Mouse (Mus musculus) embryonic facial prominence, embryonic 12.5 days (tissue): ENCODE results near the gene Cox19. TPM values are rescaled to one million over a fixed set of nuclear protein-coding genes. Genes with fewer than 3 reads are reported as not detected.

Source experiments
- ATAC-seq: fragments of 200-750 bp; cut with Nextera tagmentation; 2 replicates; pipeline ENCODE4 v1.8.0; 2017; ENCODE audit not compliant: insufficient number of reproducible peaks, insufficient read depth, low FRiP score, low TSS enrichment
- H3K27ac ChIP-seq: fragments of 300-500 bp; sonication (generic); 2 replicates; pipeline ENCODE4 v1.5.1; 2016; ENCODE audit warnings: mild to moderate bottlenecking
- H3K27me3 ChIP-seq: fragments of 300-500 bp; sonication (generic); 2 replicates; pipeline ENCODE4 v1.6.1; 2016; ENCODE audit warnings: mild to moderate bottlenecking, moderate library complexity
- H3K36me3 ChIP-seq: fragments of 300-500 bp; sonication (generic); 2 replicates; pipeline ENCODE4 v1.6.1; 2016; ENCODE audit warnings: mild to moderate bottlenecking
- H3K4me1 ChIP-seq: fragments of 300-500 bp; sonication (generic); 2 replicates; pipeline ENCODE4 v1.6.1; 2016
- H3K4me2 ChIP-seq: fragments of 300-500 bp; sonication (generic); replicated peaks from 2 replicates; pipeline ENCODE4 v1.6.1; 2016; ENCODE audit warnings: mild to moderate bottlenecking, moderate library complexity
- H3K4me3 ChIP-seq: fragments of 300-500 bp; sonication (generic); 2 replicates; pipeline ENCODE4 v1.5.1; 2016; ENCODE audit warnings: mild to moderate bottlenecking
- H3K9ac ChIP-seq: fragments of 300-500 bp; sonication (generic); 2 replicates; pipeline ENCODE4 v1.6.1; 2016; ENCODE audit warnings: mild to moderate bottlenecking, moderate library complexity
- H3K9me3 ChIP-seq: fragments of 300-500 bp; sonication (generic); 2 replicates; pipeline ENCODE4 v1.6.1; 2016; ENCODE audit warnings: mild to moderate bottlenecking, moderate library complexity
- WGBS: fragments of 180-500 bp; shearing (Covaris S2); methylation state at CpG from one replicate; pipeline ENCODE4 v1.1.7; 2016; 5-methylcytosine and 5-hydroxymethylcytosine counted together
- polyA plus RNA-seq: library from polyadenylated mRNA; unstranded; fragments of >200 nt; fragmentation: Nextera tagmentation; extraction: Ambion mirVana; gene quantifications from 2 replicates; pipeline ENCODE4 v1.2.1, GENCODE M21; 2016

Gene Cox19
- 110 and 112 TPM in 2 replicates for polyA plus RNA-seq

DNA sequence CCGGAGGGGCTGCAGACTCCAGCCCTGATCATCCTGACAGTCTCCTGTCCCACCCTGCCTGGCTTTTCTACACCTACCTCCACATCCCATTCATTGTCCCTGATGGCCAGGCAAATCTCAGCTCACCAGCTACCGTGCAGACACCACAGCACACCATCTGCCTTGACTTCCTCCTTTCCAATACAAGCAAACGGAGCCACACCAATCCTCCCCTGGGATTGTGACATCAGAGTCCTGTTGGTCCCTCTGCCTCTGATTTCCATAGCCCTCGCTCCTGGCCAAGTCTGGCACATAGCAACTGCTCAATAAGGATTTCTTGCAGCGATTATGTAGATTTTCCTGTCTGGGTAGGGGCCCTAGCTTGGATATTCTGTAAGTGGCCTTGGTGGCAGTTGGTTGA lies at the start of gene Cox19:
Gene Cox19 (minus strand): TSS at position 285 of the 400 bp plus-strand sequence.
- H3K4me3 ChIP-seq, result no peak within 1 kb of the TSS
- ATAC-seq, result no peak
- no peaks in the 10 kb centered on the region for H3K36me3 ChIP-seq
- peaks cover 4% of the 10 kb centered on the region; the same call in 1 of the 2 replicates for H3K27me3 ChIP-seq
- H3K4me2 ChIP-seq, result peak within 1 kb of the TSS; percentile 25
- H3K9ac ChIP-seq, result peak within 1 kb of the TSS; percentile 34; the same call in 1 of the 2 replicates
- peak within 1 kb of the TSS; percentile 38 for H3K27ac ChIP-seq
- no peaks in the 10 kb centered on the region for H3K9me3 ChIP-seq
- peaks cover 22% of the 10 kb centered on the region for H3K4me1 ChIP-seq
- WGBS, result 60% methylated on average over 5 of the region's 5 CpGs

- Histone ChIP-seq H3K4me2 (no peak overlapping the region), H3K4me1 (0 out of 2 replicates have a peak, but pooled peaks cover 1% of the 10 kb centered on the region), H3K27me3 (no peaks in the 10 kb centered on the region), H3K27ac (no peak overlapping the region), H3K9ac (no peak overlapping the region), H3K4me3 (no peak overlapping the region), H3K9me3 (no peaks in the 10 kb centered on the region), H3K36me3 (no peaks in the 10 kb centered on the region)
- ATAC-seq, result no peak
- 90% methylated on average over 14 of the region's 14 CpGs for WGBS
Observed at GRCm38 (mm10) chr5:139399991-139400390, 48.8 kb upstream of the Cox19 start.

GRCm38 (mm10) chr5:139398786-139399185 lies 47.6 kb upstream of the Cox19 start:
- no peak overlapping the region for H3K4me2 ChIP-seq
- H3K36me3 ChIP-seq, result no peaks in the 10 kb centered on the region
- H3K4me3 ChIP-seq, result no peak overlapping the region
- no peak overlapping the region for H3K27ac ChIP-seq
- no peak overlapping the region for H3K9ac ChIP-seq
- H3K9me3 ChIP-seq, result no peaks in the 10 kb centered on the region
- 83% methylated on average over 5 of the region's 5 CpGs for WGBS
- no peak for ATAC-seq
- no peaks in the 10 kb centered on the region for H3K27me3 ChIP-seq
- H3K4me1 ChIP-seq, result peaks cover 3% of the 10 kb centered on the region; the same call in 1 of the 2 replicates

- no peak overlapping the region for H3K4me3 ChIP-seq
- no peaks in the 10 kb centered on the region for H3K27me3 ChIP-seq
- peaks cover 3% of the 10 kb centered on the region; the same call in 1 of the 2 replicates for H3K4me1 ChIP-seq
- no peak for ATAC-seq
- H3K9ac ChIP-seq, result no peak overlapping the region
- H3K9me3 ChIP-seq, result no peaks in the 10 kb centered on the region
- WGBS, result 43% methylated on average over 5 of the region's 5 CpGs
- H3K36me3 ChIP-seq, result no peaks in the 10 kb centered on the region
- no peak overlapping the region for H3K4me2 ChIP-seq
- no peak overlapping the region for H3K27ac ChIP-seq
Observed at GRCm38 (mm10) chr5:139397959-139398753, 46.9 kb upstream of the Cox19 start.

- peaks cover 3% of the 10 kb centered on the region; the same call in 1 of the 2 replicates for H3K4me1 ChIP-seq
- 85% methylated on average over 4 of the region's 4 CpGs for WGBS
- H3K36me3 ChIP-seq, result no peaks in the 10 kb centered on the region
- no peak; the same call in 1 of the 2 replicates for ATAC-seq
- no peak overlapping the region for H3K4me2 ChIP-seq
- H3K9ac ChIP-seq, result no peak overlapping the region
- H3K4me3 ChIP-seq, result no peak overlapping the region
- no peaks in the 10 kb centered on the region for H3K9me3 ChIP-seq
- no peak overlapping the region for H3K27ac ChIP-seq
- no peaks in the 10 kb centered on the region for H3K27me3 ChIP-seq
Observed at GRCm38 (mm10) chr5:139397359-139397916, 46.2 kb upstream of the Cox19 start.

GRCm38 (mm10) chr5:139395528-139395927 lies 44.3 kb upstream of the Cox19 start:
- no peaks in the 10 kb centered on the region for H3K9me3 ChIP-seq
- H3K9ac ChIP-seq, result no peak overlapping the region
- H3K27ac ChIP-seq, result no peak overlapping the region
- no peaks in the 10 kb centered on the region for H3K27me3 ChIP-seq
- H3K4me1 ChIP-seq, result peaks cover 6% of the 10 kb centered on the region; the same call in 1 of the 2 replicates
- H3K4me3 ChIP-seq, result no peak overlapping the region
- WGBS, result 93% methylated on average over 4 of the region's 4 CpGs
- ATAC-seq, result no peak
- no peak overlapping the region for H3K4me2 ChIP-seq
- no peaks in the 10 kb centered on the region for H3K36me3 ChIP-seq

DNA sequence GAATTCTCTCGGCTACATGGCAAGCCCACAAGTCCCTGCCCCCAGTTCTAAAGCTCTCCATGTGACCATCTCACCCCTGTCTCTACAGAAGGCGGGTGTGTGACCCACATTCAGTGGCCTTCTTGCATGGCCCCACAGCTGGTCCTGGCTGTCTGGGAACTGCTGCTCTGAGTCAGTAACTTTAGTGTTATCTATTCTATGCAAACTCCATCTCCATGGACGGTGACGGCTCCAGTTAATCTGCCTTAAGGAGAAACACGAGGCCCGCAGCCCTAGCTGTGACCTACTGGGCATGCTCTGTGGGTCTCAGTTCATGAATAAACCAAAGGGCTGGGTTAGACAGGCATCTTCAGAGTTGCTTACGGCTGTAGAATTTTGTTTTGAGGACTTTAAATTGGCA lies 43.2 kb upstream of the Cox19 start:
- ATAC-seq, result no peak
- Histone ChIP-seq H3K9me3 (no peaks in the 10 kb centered on the region), H3K27me3 (no peaks in the 10 kb centered on the region), H3K27ac (no peak overlapping the region), H3K4me1 (peaks cover 15% of the 10 kb centered on the region), H3K4me3 (no peak overlapping the region), H3K9ac (no peak overlapping the region), H3K36me3 (no peaks in the 10 kb centered on the region), H3K4me2 (no peak overlapping the region)
- WGBS, result 58% methylated on average over 7 of the region's 7 CpGs

DNA sequence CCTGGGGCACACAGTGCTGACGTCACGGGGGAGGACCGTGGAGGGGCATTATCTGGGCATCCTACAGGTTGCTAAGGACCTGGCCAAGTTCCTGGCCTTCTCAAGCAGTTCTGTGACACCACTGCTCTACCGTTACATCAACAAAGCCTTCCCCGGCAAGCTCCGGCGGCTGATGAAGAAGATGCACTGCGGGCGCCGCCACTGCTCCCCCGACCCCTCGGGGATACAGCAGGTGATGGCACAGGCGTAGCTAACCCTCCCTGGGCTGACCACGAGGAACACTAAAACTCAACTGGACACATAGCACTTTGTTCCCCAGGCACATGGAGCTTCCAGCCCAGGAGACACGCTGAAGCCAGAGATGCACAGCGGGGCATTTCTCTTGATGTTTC lies 42.0 kb upstream of the Cox19 start:
- ATAC-seq, result no peak
- whole genome bisulfite sequencing, result 88% methylated on average over 16 of the region's 16 CpGs
- Histone ChIP-seq H3K4me1 (peaks cover 25% of the 10 kb centered on the region), H3K9me3 (no peaks in the 10 kb centered on the region), H3K9ac (no peak overlapping the region), H3K4me2 (no peak overlapping the region), H3K27ac (no peak overlapping the region), H3K27me3 (no peaks in the 10 kb centered on the region), H3K4me3 (no peak overlapping the region), H3K36me3 (no peaks in the 10 kb centered on the region)

DNA sequence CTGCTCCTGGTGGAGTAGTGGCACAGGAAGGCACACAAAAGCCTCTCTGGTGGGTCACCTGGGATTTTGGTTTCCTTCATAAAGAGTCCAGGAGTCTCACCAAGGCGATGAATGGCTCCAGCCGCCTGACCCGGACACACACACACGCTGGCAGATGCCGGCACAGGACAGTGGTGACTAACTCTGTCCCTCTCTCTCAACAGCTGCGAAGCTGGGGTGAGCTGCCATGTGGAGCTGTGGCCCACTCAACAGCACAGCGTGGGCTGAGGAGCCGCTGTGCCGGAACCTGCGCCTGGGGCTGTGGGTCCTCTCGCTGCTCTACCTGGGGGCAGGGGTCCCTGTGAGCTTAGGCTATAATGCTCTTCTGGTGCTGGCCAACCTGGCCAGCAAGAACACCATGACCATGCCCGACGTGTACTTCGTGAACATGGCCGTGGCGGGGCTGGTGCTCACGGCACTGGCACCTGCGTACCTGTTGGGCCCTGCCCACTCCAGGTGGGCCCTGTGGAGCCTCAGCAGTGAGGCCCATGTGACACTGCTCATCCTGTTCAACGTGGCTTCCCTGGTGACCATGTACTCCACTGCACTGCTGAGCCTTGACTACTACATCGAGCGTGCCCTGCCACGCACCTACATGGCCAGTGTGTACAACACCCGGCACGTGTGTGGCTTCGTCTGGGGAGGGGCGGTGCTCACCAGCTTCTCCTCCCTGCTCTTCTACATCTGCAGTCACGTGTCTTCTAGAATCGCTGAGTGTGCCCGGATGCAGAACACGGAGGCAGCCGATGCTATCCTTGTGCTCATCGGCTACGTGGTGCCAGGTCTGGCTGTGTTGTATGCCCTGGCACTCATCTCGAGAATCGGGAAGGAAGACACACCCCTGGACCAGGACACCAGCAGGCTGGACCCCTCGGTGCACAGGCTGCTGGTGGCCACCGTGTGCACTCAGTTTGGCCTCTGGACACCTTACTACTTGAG lies 41.3 kb upstream of the Cox19 start:
- WGBS, result 95% methylated on average over 37 of the region's 37 CpGs

GRCm38 (mm10) chr5:139391309-139391990 lies 40.2 kb upstream of the Cox19 start:
- no peak overlapping the region for H3K9ac ChIP-seq
- no peak overlapping the region; the same call in 1 of the 2 replicates for H3K4me2 ChIP-seq
- 77% methylated on average over 11 of the region's 11 CpGs for WGBS
- H3K27me3 ChIP-seq, result no peaks in the 10 kb centered on the region
- peaks cover 34% of the 10 kb centered on the region for H3K4me1 ChIP-seq
- H3K36me3 ChIP-seq, result no peaks in the 10 kb centered on the region
- no peak for ATAC-seq
- H3K9me3 ChIP-seq, result no peaks in the 10 kb centered on the region
- H3K27ac ChIP-seq, result no peak overlapping the region
- no peak overlapping the region for H3K4me3 ChIP-seq

More for the DNA sequence above, 41.3 kb upstream of the Cox19 start:
- no peak overlapping the region for H3K27ac ChIP-seq
- no peak overlapping the region for H3K4me2 ChIP-seq
- H3K36me3 ChIP-seq, result no peaks in the 10 kb centered on the region
- no peaks in the 10 kb centered on the region for H3K27me3 ChIP-seq
- H3K4me3 ChIP-seq, result no peak overlapping the region
- no peaks in the 10 kb centered on the region for H3K9me3 ChIP-seq
- ATAC-seq, result no peak
- no peak overlapping the region for H3K9ac ChIP-seq
- peaks cover 32% of the 10 kb centered on the region for H3K4me1 ChIP-seq
